Mouse (Mus musculus) gastrocnemius, postnatal 36 days (tissue): Measurements from ENCODE around the gene Tmem81. TPM values are rescaled to one million over a fixed set of nuclear protein-coding genes. Genes with fewer than 3 reads are reported as not detected.

Experiments used
- DNase-seq, 2 experiments: peaks; one replicate each; pipeline ENCODE4 v3.0.0; 2022
- intact Hi-C: fragments of 180-260 bp; cut with DNase I; formaldehyde crosslinking; loops from one replicate; pipeline ENCODE4 v1.15.1; 2025
- total RNA-seq, 2 experiments: library from RNA; stranded (reverse); gene quantifications; 2 replicates each; pipeline ENCODE4 v1.2.3; 2021

The Tmem81 gene
- total RNA-seq, 2 experiments from 2014 or later = 0.82 to 1.3 TPM

GRCm38 (mm10) chr1:132516776-132517175, 10.7 kb downstream of the Tmem81 start:
- intact Hi-C loops = no loop called here
- no peak for DNase-seq

- no peak for DNase-seq
- intact Hi-C loops = no loop called here
Measured at GRCm38 (mm10) chr1:132518621-132519020, 12.6 kb downstream of the Tmem81 start.

- no peak for DNase-seq
- intact Hi-C loops = loop anchor here (2.0 kb wide), 1 partner anchor 153 kb away; no protein-coding TSS in a partner anchor
Measured at GRCm38 (mm10) chr1:132519734-132520133, 13.7 kb downstream of the Tmem81 start.

GRCm38 (mm10) chr1:132520764-132521163, 14.7 kb downstream of the Tmem81 start:
- DNase-seq = peak; percentile 31 to 58
- intact Hi-C loops = loop anchor here (2.0 kb wide), 1 partner anchor 154 kb away; no protein-coding TSS in a partner anchor

DNA sequence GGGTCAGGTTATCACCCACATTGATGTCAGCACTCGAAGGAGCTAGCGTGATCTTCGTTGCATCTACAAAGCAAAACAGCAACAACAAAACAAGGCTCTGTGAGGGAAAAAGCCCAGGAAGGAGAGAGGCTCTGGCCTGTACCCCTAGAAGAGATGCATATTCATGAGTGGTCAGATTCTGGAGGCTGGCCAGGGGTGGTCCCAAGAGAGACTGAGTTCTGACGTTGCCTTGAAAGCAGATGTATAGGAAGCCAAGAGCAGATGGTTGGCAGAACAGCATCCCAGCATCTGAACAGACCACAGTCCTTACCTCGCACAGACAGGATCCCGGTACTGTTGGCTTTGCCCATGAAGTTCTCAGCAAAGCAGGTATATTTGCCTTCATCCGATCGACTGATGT, 17.0 kb downstream of the Tmem81 start:
- DNase-seq = no peak
- intact Hi-C loops = no loop called here

- intact Hi-C loops = no loop called here
Measured at GRCm38 (mm10) chr1:132523920-132524319, 17.9 kb downstream of the Tmem81 start.

DNA sequence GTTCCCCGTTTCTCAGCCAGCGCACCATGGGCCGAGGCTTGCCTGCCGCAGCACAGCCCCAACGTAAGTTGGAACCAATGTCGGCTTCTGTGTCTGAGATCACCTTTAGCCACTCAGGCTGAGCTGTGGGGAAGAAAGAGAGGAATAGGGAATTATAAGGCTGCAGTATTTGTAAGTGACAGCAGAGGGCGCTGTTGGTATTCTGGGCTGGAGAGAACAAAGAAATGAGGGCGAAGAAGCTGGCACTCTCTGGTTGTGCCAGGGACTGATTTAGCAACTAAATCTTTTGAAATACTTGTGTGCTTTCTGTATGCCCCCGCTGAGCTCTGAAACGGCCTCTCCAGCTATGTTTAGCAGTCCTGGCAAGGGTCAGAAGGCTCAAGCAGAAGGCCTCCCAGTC, 19.8 kb downstream of the Tmem81 start:
- intact Hi-C loops = loop anchor here (1.0 kb wide), 1 partner anchor 68 kb away; no protein-coding TSS in a partner anchor
- DNase-seq = peak in 1 of 2 experiments; percentile 21

More at GRCm38 (mm10) chr1:132523920-132524319, 17.9 kb downstream of the Tmem81 start:
- DNase-seq = no peak

- DNase-seq = no peak
- intact Hi-C loops = no loop called here
Measured at GRCm38 (mm10) chr1:132528071-132528470, 22.0 kb downstream of the Tmem81 start.

DNA sequence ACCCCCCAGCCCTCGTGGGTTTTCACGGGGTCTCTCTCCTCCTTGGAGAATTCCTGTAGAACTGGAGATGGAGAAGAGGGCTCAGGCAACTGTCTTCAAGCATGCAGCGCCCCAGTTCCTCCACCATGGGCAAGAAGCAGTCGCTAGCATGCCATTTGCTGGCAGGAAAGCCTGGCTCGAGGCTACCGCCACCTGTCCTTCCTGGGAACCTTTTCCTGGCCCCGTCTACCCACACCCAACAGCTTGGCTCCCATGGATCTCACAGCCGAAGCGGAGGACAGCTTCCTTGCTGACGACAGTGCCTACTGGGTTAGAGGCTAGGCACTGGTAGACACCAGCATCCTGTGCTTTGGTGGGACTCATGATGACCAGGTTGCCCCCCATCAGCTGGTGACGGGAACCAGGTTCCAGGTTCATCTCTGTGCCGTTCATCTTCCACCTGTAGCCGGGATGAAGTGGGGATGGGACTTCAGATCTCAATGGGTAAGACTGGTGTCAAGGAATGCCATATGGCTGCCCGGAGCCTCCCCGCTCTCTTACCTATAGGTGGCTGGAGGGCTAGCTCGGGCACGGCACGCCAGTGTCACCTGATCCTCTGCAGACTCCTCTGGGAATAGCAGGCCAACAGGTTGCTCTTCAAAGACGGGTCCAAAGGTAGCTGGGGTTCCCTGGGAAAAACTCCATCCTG, 22.8 kb downstream of the Tmem81 start:
- intact Hi-C loops = no loop called here
- no peak for DNase-seq

GRCm38 (mm10) chr1:132530631-132531191, 24.7 kb downstream of the Tmem81 start:
- intact Hi-C loops = no loop called here
- no peak for DNase-seq

- DNase-seq = no peak
Measured at GRCm38 (mm10) chr1:132532521-132532920, 26.5 kb downstream of the Tmem81 start.

GRCm38 (mm10) chr1:132533840-132534239, 27.8 kb downstream of the Tmem81 start:
- intact Hi-C loops = no loop called here
- no peak for DNase-seq

More at GRCm38 (mm10) chr1:132532521-132532920, 26.5 kb downstream of the Tmem81 start:
- intact Hi-C loops = no loop called here

GRCm38 (mm10) chr1:132535541-132535940, 29.5 kb downstream of the Tmem81 start:
- DNase-seq = no peak
- intact Hi-C loops = no loop called here

- intact Hi-C loops = no loop called here
- no peak for DNase-seq
Measured at GRCm38 (mm10) chr1:132536416-132536815, 30.4 kb downstream of the Tmem81 start.

- intact Hi-C loops = no loop called here
Measured at GRCm38 (mm10) chr1:132537736-132538135, 31.7 kb downstream of the Tmem81 start.

GRCm38 (mm10) chr1:132540701-132541100, 34.7 kb downstream of the Tmem81 start:
- no peak for DNase-seq

More at GRCm38 (mm10) chr1:132537736-132538135, 31.7 kb downstream of the Tmem81 start:
- no peak for DNase-seq

DNA sequence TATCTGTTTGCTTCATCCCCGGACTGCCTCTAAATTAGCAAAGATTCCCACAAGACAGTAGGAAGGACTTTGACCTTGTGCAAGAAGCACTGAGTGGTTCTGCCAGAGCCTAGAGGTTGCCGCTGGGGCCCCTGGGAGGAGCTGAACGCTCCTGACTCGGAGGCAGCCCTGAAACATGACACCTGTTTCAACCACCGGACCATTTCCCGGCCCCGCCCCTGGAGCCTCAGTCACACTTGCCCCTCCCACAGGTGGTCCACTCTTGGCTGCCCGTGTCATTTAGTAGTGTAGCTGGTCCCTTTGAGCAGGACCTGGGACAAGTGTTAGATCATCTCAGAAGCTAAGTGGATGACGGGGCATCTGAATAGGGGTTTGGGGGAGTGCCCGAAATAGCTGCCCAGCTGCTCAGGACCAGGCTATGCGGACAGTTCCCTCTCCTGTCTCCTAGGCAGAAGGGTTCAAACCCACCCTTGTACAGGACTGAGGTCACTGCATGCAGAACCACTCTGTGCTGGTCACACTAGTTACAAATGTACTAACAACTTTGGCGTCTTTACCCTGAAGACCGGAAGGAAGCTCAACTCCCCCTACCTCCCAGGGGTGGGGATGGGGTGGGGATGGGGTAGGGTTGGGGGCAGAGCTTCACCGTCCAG, 35.3 kb downstream of the Tmem81 start:
- no peak for DNase-seq
- intact Hi-C loops = no loop called here

More at GRCm38 (mm10) chr1:132540701-132541100, 34.7 kb downstream of the Tmem81 start:
- intact Hi-C loops = no loop called here

- DNase-seq = no peak
- intact Hi-C loops = no loop called here
Measured at GRCm38 (mm10) chr1:132541824-132542599, 36.0 kb downstream of the Tmem81 start.

DNA sequence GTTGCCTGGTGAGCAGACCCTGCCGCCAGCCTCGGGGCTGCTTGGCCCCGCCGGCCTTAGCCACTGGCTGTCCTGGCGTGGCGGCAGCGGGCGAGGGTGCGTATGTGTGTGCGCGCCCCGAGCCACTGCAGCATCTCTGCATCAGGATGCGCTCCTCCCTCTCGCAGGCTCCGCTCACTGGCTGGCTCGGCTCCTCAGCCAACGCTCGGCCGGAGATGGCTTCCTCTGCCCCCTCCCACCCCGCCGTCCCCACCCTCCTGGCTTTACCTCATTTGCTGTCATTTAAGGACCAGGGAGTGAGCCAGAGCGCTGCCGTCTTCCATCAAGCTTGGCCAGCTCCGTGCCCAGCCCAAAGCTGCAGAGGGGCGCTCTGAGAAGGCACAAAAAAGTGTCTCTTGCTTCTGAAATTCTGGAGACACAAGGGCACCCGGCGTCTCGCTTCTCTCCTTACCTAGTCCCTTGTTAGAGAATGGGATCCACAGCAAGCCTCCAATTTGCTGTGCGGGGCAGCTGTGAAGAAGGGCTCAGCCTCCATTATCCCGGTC, 36.8 kb downstream of the Tmem81 start, which contains the start of gene Cntn2:
Gene Cntn2, minus strand, starts transcription at position 495 of the 545 bp plus-strand sequence.
- DNase-seq = no peak
- intact Hi-C loops = no loop called here

GRCm38 (mm10) chr1:132543789-132544188, 37.8 kb downstream of the Tmem81 start:
- intact Hi-C loops = no loop called here
- DNase-seq = peak in 1 of 2 experiments; percentile 31
